Mouse (Mus musculus): ENCODE measurements around the gene 1700001O22Rik. TPM values are rescaled to one million over a fixed set of nuclear protein-coding genes. Genes with fewer than 3 reads are reported as not detected.

1700001O22Rik gene
- polyA plus RNA-seq, 1 experiment from 2014 or later, result 1.8 TPM

DNA sequence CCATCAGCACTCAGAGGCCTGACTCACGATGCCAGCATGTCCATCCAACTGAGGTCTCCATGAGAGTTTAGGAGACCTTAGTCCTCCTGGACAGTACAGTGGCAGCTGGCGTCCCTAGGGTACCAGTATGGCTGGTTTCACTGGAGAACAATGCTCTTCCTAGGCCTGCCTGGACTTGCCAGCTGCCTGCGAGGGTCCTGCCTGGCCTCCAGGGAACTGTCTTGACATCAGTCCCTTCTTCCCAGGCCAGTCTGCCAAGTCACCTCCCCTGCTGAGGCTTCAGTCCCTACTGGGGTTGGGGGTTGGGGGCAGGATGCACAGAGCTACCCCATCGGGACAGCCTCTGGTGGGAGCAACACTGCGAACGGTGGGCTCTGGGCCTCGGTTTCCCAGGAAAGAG lies 11.4 kb downstream of the 1700001O22Rik start:
- 87% methylated on average over 7 of the region's 7 CpGs for WGBS
- H3K4me3 ChIP-seq (replicated peaks), result no peak overlapping the region

GRCm38 (mm10) chr2:30787466-30787865 lies 16.0 kb downstream of the 1700001O22Rik start:
- Histone ChIP-seq H3K27me3 (replicated peaks) (no peaks in the 10 kb centered on the region), H3K9me3 (no peaks in the 10 kb centered on the region), H3K9ac (0 out of 2 replicates have a peak overlapping the region, but pooled peaks have one; percentile 26), H3K4me2 (replicated peaks) (no peak overlapping the region), H3K27ac (0 out of 2 replicates have a peak overlapping the region, but pooled peaks have one; percentile 27), H3K4me3 (replicated peaks) (no peak overlapping the region), H3K36me3 (no peaks in the 10 kb centered on the region), H3K4me1 (replicated peaks) (peaks cover 20% of the 10 kb centered on the region)
- no peak for ATAC-seq
- 54% methylated on average over 4 of the region's 4 CpGs for WGBS

More for the DNA sequence above, 11.4 kb downstream of the 1700001O22Rik start:
- H3K36me3 ChIP-seq, result no peaks in the 10 kb centered on the region
- no peaks in the 10 kb centered on the region for H3K9me3 ChIP-seq
- H3K9ac ChIP-seq, result no peak overlapping the region
- H3K4me1 ChIP-seq (replicated peaks), result peaks cover 25% of the 10 kb centered on the region
- H3K27ac ChIP-seq, result no peak overlapping the region
- no peaks in the 10 kb centered on the region for H3K27me3 ChIP-seq (replicated peaks)
- ATAC-seq, result no peak
- no peak overlapping the region for H3K4me2 ChIP-seq (replicated peaks)

DNA sequence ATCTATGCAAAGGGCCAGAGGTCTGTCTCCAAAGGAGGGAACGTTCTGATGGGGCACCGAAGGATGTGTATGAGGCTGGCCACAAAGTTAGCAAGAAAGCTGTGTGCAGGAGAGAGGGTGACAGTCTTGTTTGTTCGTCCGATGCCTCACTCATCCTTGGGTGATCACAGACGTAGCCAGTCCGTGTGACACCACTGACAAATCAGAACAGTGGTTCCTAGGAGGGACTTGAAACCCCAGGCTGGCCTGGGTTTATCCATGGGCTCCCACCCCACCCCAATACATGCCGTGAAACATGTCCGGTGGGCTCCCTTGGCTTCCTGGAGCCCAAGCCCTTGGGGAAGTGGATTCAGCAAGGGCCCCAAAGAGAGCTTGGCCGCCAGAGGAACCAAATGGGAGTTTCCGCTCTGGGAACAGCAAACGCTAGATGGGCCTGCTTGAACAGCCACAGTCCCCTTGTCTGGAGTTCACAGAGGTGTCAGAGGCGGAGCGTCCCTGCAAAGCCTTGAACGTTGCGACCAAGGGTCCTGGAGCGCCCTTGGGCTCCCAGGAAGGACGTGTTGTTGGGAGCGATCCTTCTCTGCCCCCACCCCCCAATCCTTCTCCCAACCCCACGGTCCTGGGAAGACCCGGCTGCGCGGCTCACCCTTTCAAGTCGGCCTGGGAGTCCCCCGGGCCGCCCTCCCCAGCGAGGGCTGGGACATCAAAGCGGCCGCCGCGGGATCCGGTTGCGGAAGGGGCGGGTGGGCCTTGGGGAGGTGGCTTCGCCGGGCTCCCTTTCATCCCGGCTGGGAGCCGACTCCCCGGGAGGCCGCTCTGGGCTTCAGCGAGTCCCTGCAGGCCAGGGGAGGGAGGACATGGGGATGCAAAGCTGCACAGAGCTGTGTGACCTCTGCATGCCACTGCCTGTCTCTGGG lies 19.1 kb downstream of the 1700001O22Rik start:
- H3K4me1 ChIP-seq (replicated peaks), result peaks cover 23% of the 10 kb centered on the region
- H3K27ac ChIP-seq, result peak overlapping the region; percentile 85
- no peaks in the 10 kb centered on the region for H3K27me3 ChIP-seq (replicated peaks)
- H3K36me3 ChIP-seq, result no peaks in the 10 kb centered on the region
- H3K9ac ChIP-seq, result peak overlapping the region; percentile 57
- H3K4me2 ChIP-seq (replicated peaks), result peak overlapping the region; percentile 79
- no peaks in the 10 kb centered on the region for H3K9me3 ChIP-seq
- ATAC-seq, result peak; percentile 77
- H3K4me3 ChIP-seq (replicated peaks), result peak overlapping the region; percentile 35
- WGBS, result 10% methylated on average over 40 of the region's 40 CpGs

- WGBS, result 0% methylated on average over 12 of the region's 13 CpGs
- Histone ChIP-seq H3K9me3 (no peaks in the 10 kb centered on the region), H3K9ac (peak overlapping the region; percentile 37; the same call in 1 of the 2 replicates)
Measured at GRCm38 (mm10) chr2:30783346-30783745, 20.1 kb downstream of the 1700001O22Rik start.

DNA sequence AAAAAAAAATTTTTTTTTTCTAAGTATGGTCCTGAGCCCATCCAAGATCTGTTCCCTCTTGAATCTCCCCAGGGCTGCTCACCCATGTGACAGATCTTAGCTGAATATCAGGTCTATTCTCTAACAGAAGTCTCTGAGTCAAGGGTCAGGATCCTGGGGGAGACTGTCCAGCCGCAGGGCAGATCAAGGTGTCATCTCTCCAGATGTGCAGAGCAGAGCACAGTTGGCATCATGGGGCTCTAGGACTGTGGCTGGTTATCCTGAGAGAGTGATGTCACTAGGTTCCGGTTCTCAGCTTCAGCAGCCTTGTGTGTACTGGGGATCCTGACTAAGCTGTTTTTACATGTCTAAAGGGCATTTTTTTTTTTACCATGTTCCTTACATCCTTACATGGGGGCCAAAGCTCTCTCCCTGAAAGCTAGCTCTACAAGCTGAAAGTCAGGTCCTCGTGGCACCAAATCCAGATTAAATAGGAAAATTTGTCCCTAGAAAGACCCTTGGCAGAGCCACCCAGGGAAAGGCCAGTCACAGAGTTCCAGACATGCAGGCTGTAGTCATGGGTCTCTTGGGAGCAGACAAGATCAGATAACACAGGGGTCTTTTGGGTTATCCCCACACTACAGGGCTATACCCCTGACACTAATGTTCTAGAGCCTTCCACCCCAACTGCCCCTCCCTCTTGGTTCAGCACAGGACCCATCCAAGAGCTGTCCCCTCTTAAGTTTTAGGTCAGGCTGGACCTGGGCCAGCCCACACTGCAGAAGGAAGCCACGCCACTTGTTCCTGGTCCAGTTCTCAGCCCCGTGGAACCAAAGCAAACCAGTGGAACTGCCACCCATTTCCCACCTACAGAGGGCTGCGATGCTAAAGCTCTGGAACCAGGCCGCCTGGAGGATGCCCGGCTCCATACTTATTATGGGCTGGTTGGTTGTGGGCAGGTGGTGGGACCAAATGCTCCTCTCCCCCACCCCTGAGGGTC lies 20.9 kb downstream of the 1700001O22Rik start:
- no peaks in the 10 kb centered on the region for H3K9me3 ChIP-seq
- peak overlapping the region; percentile 64; the same call in 1 of the 2 replicates for H3K27ac ChIP-seq
- WGBS, result 68% methylated on average over 8 of the region's 8 CpGs
- no peak for ATAC-seq
- H3K4me2 ChIP-seq (replicated peaks), result peak overlapping the region; percentile 79
- no peaks in the 10 kb centered on the region for H3K36me3 ChIP-seq
- H3K27me3 ChIP-seq (replicated peaks), result no peaks in the 10 kb centered on the region
- H3K4me3 ChIP-seq (replicated peaks), result peak overlapping the region; percentile 19; the same call in 1 of the 2 replicates
- H3K9ac ChIP-seq, result peak overlapping the region; percentile 37; the same call in 1 of the 2 replicates
- peaks cover 23% of the 10 kb centered on the region for H3K4me1 ChIP-seq (replicated peaks)

More at GRCm38 (mm10) chr2:30783346-30783745, 20.1 kb downstream of the 1700001O22Rik start:
- Histone ChIP-seq H3K4me3 (replicated peaks) (peak overlapping the region; percentile 19), H3K27ac (peak overlapping the region; percentile 64; the same call in 1 of the 2 replicates), H3K36me3 (no peaks in the 10 kb centered on the region), H3K4me1 (replicated peaks) (peaks cover 23% of the 10 kb centered on the region), H3K27me3 (replicated peaks) (no peaks in the 10 kb centered on the region), H3K4me2 (replicated peaks) (peak overlapping the region; percentile 79)
- ATAC-seq, result peak; percentile 58; the same call in 1 of the 2 replicates

DNA sequence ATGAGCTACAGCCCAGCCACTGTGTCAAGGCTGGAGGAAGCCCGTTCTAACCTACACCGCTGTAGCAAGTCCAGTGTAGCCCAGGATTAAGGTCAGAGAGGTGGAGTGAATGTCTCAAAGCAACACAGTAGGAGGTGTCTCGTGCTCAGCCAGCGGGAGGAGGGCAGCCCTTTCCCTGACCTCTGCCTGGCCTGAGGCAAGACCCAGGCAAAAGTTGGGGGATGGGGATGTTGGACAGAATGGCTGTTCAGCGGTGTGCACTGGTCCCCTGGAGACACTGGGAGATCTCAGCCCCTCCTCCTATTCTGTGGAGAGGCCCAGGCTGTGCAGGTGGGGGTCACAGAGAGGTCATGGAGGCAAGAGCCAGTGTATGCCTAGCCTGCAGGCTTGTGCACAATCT lies 24.2 kb downstream of the 1700001O22Rik start:
- H3K27ac ChIP-seq, result no peak overlapping the region
- H3K36me3 ChIP-seq, result no peaks in the 10 kb centered on the region
- no peak overlapping the region for H3K4me3 ChIP-seq (replicated peaks)
- H3K27me3 ChIP-seq (replicated peaks), result no peaks in the 10 kb centered on the region
- H3K4me2 ChIP-seq (replicated peaks), result no peak overlapping the region
- WGBS, result 17% methylated on average over 5 of the region's 5 CpGs
- no peak for ATAC-seq
- peaks cover 12% of the 10 kb centered on the region for H3K4me1 ChIP-seq (replicated peaks)
- H3K9ac ChIP-seq, result no peak overlapping the region
- H3K9me3 ChIP-seq, result no peaks in the 10 kb centered on the region

DNA sequence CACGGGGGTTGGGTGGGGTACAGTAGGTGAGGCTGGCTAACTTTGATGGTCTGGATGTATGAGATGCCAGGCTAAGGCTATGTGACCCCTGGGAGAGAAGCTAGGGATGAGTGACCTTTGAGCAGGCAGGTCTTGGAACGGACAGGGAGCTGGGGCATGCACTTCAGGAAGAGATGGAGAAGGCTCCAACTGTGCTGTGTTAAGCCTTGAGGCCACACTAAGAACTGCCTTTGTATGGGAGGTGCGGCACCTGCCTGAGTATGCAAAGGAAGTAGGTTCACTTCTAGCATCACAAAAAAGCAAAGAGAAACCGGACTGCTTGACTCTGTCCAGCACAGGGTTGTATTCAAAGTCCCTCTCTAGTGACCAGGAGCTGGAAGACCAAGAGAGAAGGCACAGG lies 25.2 kb downstream of the 1700001O22Rik start:
- H3K9ac ChIP-seq, result no peak overlapping the region
- H3K4me2 ChIP-seq (replicated peaks), result no peak overlapping the region
- no peak overlapping the region for H3K4me3 ChIP-seq (replicated peaks)
- H3K9me3 ChIP-seq, result no peaks in the 10 kb centered on the region
- no peaks in the 10 kb centered on the region for H3K27me3 ChIP-seq (replicated peaks)
- H3K4me1 ChIP-seq (replicated peaks), result peaks cover 6% of the 10 kb centered on the region
- no peak overlapping the region for H3K27ac ChIP-seq
- no peaks in the 10 kb centered on the region for H3K36me3 ChIP-seq
- 78% methylated on average over 4 of the region's 4 CpGs for WGBS
- no peak for ATAC-seq

- no peaks in the 10 kb centered on the region for H3K9me3 ChIP-seq
- no peaks in the 10 kb centered on the region for H3K36me3 ChIP-seq
- peaks cover 10% of the 10 kb centered on the region for H3K4me1 ChIP-seq (replicated peaks)
- no peak overlapping the region for H3K4me3 ChIP-seq (replicated peaks)
- no peak overlapping the region for H3K9ac ChIP-seq
- WGBS, result 79% methylated on average over 3 of the region's 3 CpGs
- no peak overlapping the region for H3K27ac ChIP-seq
- H3K4me2 ChIP-seq (replicated peaks), result no peak overlapping the region
- no peak for ATAC-seq
- H3K27me3 ChIP-seq (replicated peaks), result no peaks in the 10 kb centered on the region
Measured at GRCm38 (mm10) chr2:30777266-30777665, 26.2 kb downstream of the 1700001O22Rik start.

GRCm38 (mm10) chr2:30775955-30776354 lies 27.5 kb downstream of the 1700001O22Rik start:
- H3K27me3 ChIP-seq (replicated peaks), result no peaks in the 10 kb centered on the region
- no peaks in the 10 kb centered on the region for H3K9me3 ChIP-seq
- H3K9ac ChIP-seq, result no peak overlapping the region
- peaks cover 19% of the 10 kb centered on the region for H3K4me1 ChIP-seq (replicated peaks)
- H3K4me2 ChIP-seq (replicated peaks), result no peak overlapping the region
- no peaks in the 10 kb centered on the region for H3K36me3 ChIP-seq
- WGBS, result 57% methylated on average over 3 of the region's 3 CpGs
- no peak overlapping the region for H3K27ac ChIP-seq
- H3K4me3 ChIP-seq (replicated peaks), result no peak overlapping the region
- ATAC-seq, result no peak

- ATAC-seq, result no peak; the same call in 1 of the 2 replicates
- Histone ChIP-seq H3K27ac (0 out of 2 replicates have a peak overlapping the region, but pooled peaks have one; percentile 5), H3K36me3 (no peaks in the 10 kb centered on the region), H3K4me1 (replicated peaks) (peaks cover 17% of the 10 kb centered on the region), H3K4me3 (replicated peaks) (no peak overlapping the region), H3K9ac (no peak overlapping the region), H3K4me2 (replicated peaks) (no peak overlapping the region), H3K27me3 (replicated peaks) (no peaks in the 10 kb centered on the region), H3K9me3 (no peaks in the 10 kb centered on the region)
- WGBS, result 80% methylated on average over 8 of the region's 8 CpGs
Measured at GRCm38 (mm10) chr2:30773313-30774005, 30.0 kb downstream of the 1700001O22Rik start.

GRCm38 (mm10) chr2:30772581-30773312 lies 30.7 kb downstream of the 1700001O22Rik start:
- Histone ChIP-seq H3K4me2 (replicated peaks) (peak overlapping the region; percentile 17; the same call in 1 of the 2 replicates), H3K9ac (no peak overlapping the region)
- ATAC-seq, result peak; percentile 28

More at GRCm38 (mm10) chr2:30772581-30773312, 30.7 kb downstream of the 1700001O22Rik start:
- 46% methylated on average over 15 of the region's 15 CpGs for whole genome bisulfite sequencing
- H3K36me3 ChIP-seq, result no peaks in the 10 kb centered on the region
- H3K4me1 ChIP-seq (replicated peaks), result peaks cover 17% of the 10 kb centered on the region
- no peak overlapping the region for H3K4me3 ChIP-seq (replicated peaks)
- peak overlapping the region; percentile 48 for H3K27ac ChIP-seq
- no peaks in the 10 kb centered on the region for H3K9me3 ChIP-seq
- no peaks in the 10 kb centered on the region for H3K27me3 ChIP-seq (replicated peaks)
